Mouse (Mus musculus) lung, embryonic 15.5 days (tissue): ENCODE data around the gene Prkg1. TPM values are rescaled to one million over a fixed set of nuclear protein-coding genes. Genes with fewer than 3 reads are reported as not detected.

Source experiments
- ATAC-seq: fragments of 200-750 bp; cut with Nextera tagmentation; 2 replicates; pipeline ENCODE4 v1.8.0; 2017; ENCODE audit warnings: moderate number of reproducible peaks, borderline replicate concordance; ENCODE audit not compliant: low FRiP score, low TSS enrichment; ENCODE audit errors: extremely low read depth
- H3K27ac ChIP-seq: fragments of 300-500 bp; sonication (generic); 2 replicates; pipeline ENCODE4 v1.5.1; 2015; ENCODE audit warnings: moderate library complexity, mild to moderate bottlenecking, inconsistent platforms
- H3K27me3 ChIP-seq: fragments of 300-500 bp; sonication (generic); 2 replicates; pipeline ENCODE4 v1.6.1; 2015; ENCODE audit warnings: inconsistent platforms
- H3K36me3 ChIP-seq: fragments of 300-500 bp; sonication (generic); 2 replicates; pipeline ENCODE4 v1.6.1; 2015; ENCODE audit warnings: inconsistent platforms
- H3K4me1 ChIP-seq: fragments of 300-500 bp; sonication (generic); 2 replicates; pipeline ENCODE4 v1.6.1; 2015; ENCODE audit warnings: inconsistent platforms
- H3K4me2 ChIP-seq: fragments of 300-500 bp; sonication (generic); 2 replicates; pipeline ENCODE4 v1.6.1; 2015; ENCODE audit warnings: inconsistent platforms, mild to moderate bottlenecking, moderate library complexity
- H3K4me3 ChIP-seq: fragments of 300-500 bp; sonication (generic); 2 replicates; pipeline ENCODE4 v1.5.1; 2015; ENCODE audit warnings: mild to moderate bottlenecking, inconsistent platforms
- H3K9ac ChIP-seq: fragments of 300-500 bp; sonication (generic); 2 replicates; pipeline ENCODE4 v1.6.1; 2015; ENCODE audit warnings: inconsistent platforms
- H3K9me3 ChIP-seq: fragments of 300-500 bp; sonication (generic); 2 replicates; pipeline ENCODE4 v1.6.1; 2016; ENCODE audit warnings: inconsistent platforms
- WGBS: fragments of 180-500 bp; shearing (Covaris S2); methylation state at CpG from one replicate; pipeline ENCODE4 v1.1.7; 2015; 5-methylcytosine and 5-hydroxymethylcytosine counted together
- polyA plus RNA-seq: library from polyadenylated mRNA; unstranded; fragments of >200 nt; fragmentation: Nextera tagmentation; extraction: Ambion mirVana; gene quantifications from 2 replicates; pipeline ENCODE4 v1.2.1, GENCODE M21; 2015

The Prkg1 gene
- polyA plus RNA-seq, 1 experiment from 2014 or later = 6.5 TPM

DNA sequence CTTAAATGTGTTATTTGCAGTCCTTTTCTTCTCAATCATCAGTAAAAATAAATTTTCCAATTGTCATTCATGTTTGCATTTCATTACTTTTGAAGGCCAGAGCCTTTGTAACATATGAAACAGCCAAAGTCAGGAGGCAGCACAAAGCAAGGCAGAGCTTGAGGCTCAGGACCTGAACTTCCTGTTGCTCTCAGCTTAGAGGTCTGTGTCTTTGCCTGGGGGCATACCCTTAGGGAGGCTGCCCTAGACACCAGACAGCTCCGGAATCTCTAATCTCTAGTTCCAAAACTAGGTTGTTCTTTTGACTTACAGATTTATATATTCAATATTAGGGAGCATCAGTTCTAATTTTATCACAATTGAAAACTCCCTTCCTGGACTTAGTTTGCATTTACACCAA lies 700.1 kb downstream of the Prkg1 start:
- no peaks in the 10 kb centered on the region for H3K36me3 ChIP-seq
- H3K4me1 ChIP-seq = no peaks in the 10 kb centered on the region
- H3K9ac ChIP-seq = no peak overlapping the region
- H3K27me3 ChIP-seq = no peaks in the 10 kb centered on the region
- no peak for ATAC-seq
- H3K9me3 ChIP-seq = no peaks in the 10 kb centered on the region
- H3K27ac ChIP-seq = no peak overlapping the region
- H3K4me3 ChIP-seq = no peak overlapping the region
- 72% methylated on average over 1 of the region's 1 CpGs for WGBS
- H3K4me2 ChIP-seq = no peak overlapping the region

DNA sequence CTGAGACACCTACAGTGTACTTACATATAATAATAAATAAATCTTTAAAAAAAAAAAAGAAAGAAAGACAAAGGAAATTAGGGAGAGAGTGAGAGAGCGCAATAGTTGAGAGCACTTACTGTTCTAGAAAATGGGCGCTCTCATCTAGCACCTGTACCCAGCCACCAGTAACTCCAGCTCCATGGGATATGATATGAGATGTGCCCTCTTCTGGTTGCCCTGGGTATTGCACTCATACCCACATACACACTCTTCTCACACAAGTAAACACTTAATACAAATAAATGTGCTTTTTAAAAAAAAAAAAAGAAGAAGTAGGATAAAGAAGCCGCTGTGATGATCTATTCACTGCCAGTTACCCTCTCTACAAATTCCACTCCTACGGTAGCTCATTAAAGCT lies 718.2 kb downstream of the Prkg1 start:
- H3K27me3 ChIP-seq = no peaks in the 10 kb centered on the region
- 95% methylated on average over 4 of the region's 4 CpGs for WGBS
- no peak overlapping the region for H3K4me2 ChIP-seq
- H3K4me3 ChIP-seq = no peak overlapping the region
- H3K27ac ChIP-seq = no peak overlapping the region
- no peak for ATAC-seq
- H3K4me1 ChIP-seq = no peaks in the 10 kb centered on the region
- no peak overlapping the region for H3K9ac ChIP-seq
- 0 out of 2 replicates have a peak, but pooled peaks cover 3% of the 10 kb centered on the region for H3K9me3 ChIP-seq
- H3K36me3 ChIP-seq = no peaks in the 10 kb centered on the region

- Histone ChIP-seq H3K4me3 (no peak overlapping the region), H3K27ac (no peak overlapping the region), H3K4me1 (no peaks in the 10 kb centered on the region), H3K9me3 (no peaks in the 10 kb centered on the region), H3K9ac (no peak overlapping the region), H3K36me3 (no peaks in the 10 kb centered on the region), H3K4me2 (no peak overlapping the region), H3K27me3 (no peaks in the 10 kb centered on the region)
- ATAC-seq = no peak
- WGBS = 80% methylated on average over 2 of the region's 2 CpGs
Measured at GRCm38 (mm10) chr19:31040948-31041847, 723.6 kb downstream of the Prkg1 start.

DNA sequence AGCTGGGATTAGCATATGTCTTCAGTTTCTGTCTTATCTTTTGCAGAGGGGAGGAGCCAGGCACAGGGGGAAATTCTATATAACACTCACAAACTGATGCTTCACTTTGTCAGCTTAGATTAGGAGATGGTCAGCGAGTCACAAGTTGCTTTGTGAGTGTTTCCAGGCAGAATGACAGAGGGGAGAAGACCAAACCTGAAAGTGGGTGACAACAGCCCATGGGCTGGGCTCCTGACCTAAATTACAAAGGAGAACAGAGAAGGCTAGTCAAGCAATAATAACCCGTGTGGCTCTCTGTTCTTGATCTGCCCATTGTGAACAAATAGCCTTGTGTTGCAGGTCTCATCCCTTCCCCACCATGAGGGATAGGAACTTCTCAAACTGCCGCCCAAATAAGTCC lies 725.9 kb downstream of the Prkg1 start:
- ATAC-seq = no peak
- Histone ChIP-seq H3K27me3 (no peaks in the 10 kb centered on the region), H3K9me3 (no peaks in the 10 kb centered on the region), H3K4me3 (no peak overlapping the region), H3K4me1 (no peaks in the 10 kb centered on the region), H3K36me3 (no peaks in the 10 kb centered on the region), H3K4me2 (no peak overlapping the region), H3K9ac (no peak overlapping the region), H3K27ac (no peak overlapping the region)
- WGBS = 61% methylated on average over 3 of the region's 3 CpGs

- Histone ChIP-seq H3K27me3 (no peaks in the 10 kb centered on the region), H3K4me1 (no peaks in the 10 kb centered on the region), H3K9ac (no peak overlapping the region), H3K36me3 (no peaks in the 10 kb centered on the region), H3K4me2 (no peak overlapping the region), H3K27ac (no peak overlapping the region), H3K4me3 (no peak overlapping the region), H3K9me3 (no peaks in the 10 kb centered on the region)
- no peak for ATAC-seq
- WGBS = 81% methylated on average over 6 of the region's 6 CpGs
Measured at GRCm38 (mm10) chr19:31031596-31031995, 733.2 kb downstream of the Prkg1 start.

- H3K36me3 ChIP-seq = no peaks in the 10 kb centered on the region
- no peak overlapping the region for H3K27ac ChIP-seq
- no peak for ATAC-seq
- no peaks in the 10 kb centered on the region for H3K9me3 ChIP-seq
- H3K27me3 ChIP-seq = no peaks in the 10 kb centered on the region
- H3K4me3 ChIP-seq = no peak overlapping the region
- no peak overlapping the region for H3K4me2 ChIP-seq
- H3K4me1 ChIP-seq = no peaks in the 10 kb centered on the region
- 49% methylated on average over 5 of the region's 5 CpGs for WGBS
- no peak overlapping the region for H3K9ac ChIP-seq
Measured at GRCm38 (mm10) chr19:31026797-31027196, 738.0 kb downstream of the Prkg1 start.

- 86% methylated on average over 3 of the region's 3 CpGs for WGBS
- ATAC-seq = no peak
Measured at GRCm38 (mm10) chr19:31011528-31012133, 753.2 kb downstream of the Prkg1 start.

DNA sequence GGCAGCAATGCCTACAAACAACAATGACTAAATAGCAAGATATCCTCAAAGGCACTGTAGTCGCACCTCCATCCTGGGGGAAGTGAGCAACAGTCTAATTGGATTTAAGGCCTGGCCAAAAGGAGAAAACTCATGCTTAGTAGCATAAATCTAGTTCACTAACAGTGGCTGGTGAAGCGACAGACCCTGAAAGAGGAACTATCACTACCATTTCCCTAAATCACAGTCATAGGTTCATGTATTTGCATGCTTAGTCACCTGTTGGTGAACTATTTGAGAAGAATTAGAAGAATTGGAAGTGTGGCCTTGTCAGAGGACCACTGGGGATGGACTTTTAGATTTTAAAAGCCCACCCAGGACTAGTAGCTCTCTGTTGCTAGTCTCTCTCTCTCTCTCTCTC lies 766.3 kb downstream of the Prkg1 start:
- H3K4me2 ChIP-seq = no peak overlapping the region
- no peaks in the 10 kb centered on the region for H3K36me3 ChIP-seq
- no peak overlapping the region for H3K9ac ChIP-seq
- H3K4me1 ChIP-seq = no peaks in the 10 kb centered on the region
- no peak overlapping the region for H3K27ac ChIP-seq
- H3K9me3 ChIP-seq = no peaks in the 10 kb centered on the region
- 83% methylated on average over 2 of the region's 2 CpGs for WGBS
- no peaks in the 10 kb centered on the region for H3K27me3 ChIP-seq
- ATAC-seq = no peak
- no peak overlapping the region for H3K4me3 ChIP-seq

More at GRCm38 (mm10) chr19:31011528-31012133, 753.2 kb downstream of the Prkg1 start:
- Histone ChIP-seq H3K9ac (no peak overlapping the region), H3K27ac (no peak overlapping the region), H3K4me1 (no peaks in the 10 kb centered on the region), H3K27me3 (no peaks in the 10 kb centered on the region), H3K4me3 (no peak overlapping the region), H3K36me3 (no peaks in the 10 kb centered on the region), H3K9me3 (no peaks in the 10 kb centered on the region), H3K4me2 (no peak overlapping the region)

GRCm38 (mm10) chr19:30990390-30990789 lies 774.4 kb downstream of the Prkg1 start:
- WGBS = 71% methylated on average over 4 of the region's 4 CpGs
- no peak for ATAC-seq
- H3K4me3 ChIP-seq = no peak overlapping the region
- H3K4me1 ChIP-seq = no peaks in the 10 kb centered on the region
- H3K4me2 ChIP-seq = no peak overlapping the region
- H3K9me3 ChIP-seq = no peaks in the 10 kb centered on the region
- no peaks in the 10 kb centered on the region for H3K27me3 ChIP-seq
- no peak overlapping the region for H3K27ac ChIP-seq
- H3K36me3 ChIP-seq = no peaks in the 10 kb centered on the region
- H3K9ac ChIP-seq = no peak overlapping the region

DNA sequence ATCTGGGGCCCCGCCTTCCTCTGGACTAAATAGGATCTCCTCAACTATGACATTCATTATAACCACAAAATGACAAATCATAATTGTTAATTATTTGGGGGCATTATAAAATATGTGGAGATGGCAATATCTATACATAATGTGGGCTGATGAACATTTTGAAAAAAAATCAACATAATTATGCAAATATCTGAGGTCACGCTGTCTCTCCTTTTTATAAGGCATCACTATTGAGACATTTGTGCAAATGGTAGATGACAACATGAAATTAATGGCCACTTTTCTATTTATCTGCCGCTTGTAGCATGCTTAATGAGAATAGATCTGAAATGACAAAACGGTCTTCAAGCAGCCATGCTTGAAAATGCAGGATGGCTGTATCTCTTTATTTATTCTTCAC lies 782.4 kb downstream of the Prkg1 start:
- WGBS = 88% methylated on average over 4 of the region's 4 CpGs

DNA sequence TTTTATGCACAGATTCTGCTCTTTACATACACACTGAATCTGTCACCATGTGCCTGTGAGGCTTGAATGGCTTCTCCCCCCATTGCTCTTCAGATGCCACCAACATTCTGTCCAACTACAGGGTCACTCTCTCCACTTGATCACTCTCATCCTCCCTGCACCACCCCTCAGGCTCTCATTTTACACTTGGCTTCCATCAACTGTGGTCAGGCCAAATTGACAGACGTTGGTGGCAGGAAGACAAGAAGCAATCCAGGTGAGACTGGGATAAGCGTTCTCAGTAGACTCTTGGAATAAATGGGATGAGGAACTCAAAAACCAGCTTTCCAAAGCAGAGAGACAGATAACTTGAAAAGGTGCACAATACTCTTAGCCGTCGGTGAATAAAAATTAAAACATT lies 786.7 kb downstream of the Prkg1 start:
- 77% methylated on average over 4 of the region's 4 CpGs for WGBS
- no peaks in the 10 kb centered on the region for H3K9me3 ChIP-seq
- no peak overlapping the region for H3K9ac ChIP-seq
- no peak overlapping the region for H3K4me3 ChIP-seq
- H3K4me2 ChIP-seq = no peak overlapping the region
- ATAC-seq = no peak
- H3K4me1 ChIP-seq = no peaks in the 10 kb centered on the region
- H3K36me3 ChIP-seq = no peaks in the 10 kb centered on the region
- no peaks in the 10 kb centered on the region for H3K27me3 ChIP-seq
- H3K27ac ChIP-seq = no peak overlapping the region

More for the DNA sequence above, 782.4 kb downstream of the Prkg1 start:
- no peak for ATAC-seq
- Histone ChIP-seq H3K4me3 (no peak overlapping the region), H3K9ac (no peak overlapping the region), H3K4me2 (no peak overlapping the region), H3K27me3 (no peaks in the 10 kb centered on the region), H3K9me3 (no peaks in the 10 kb centered on the region), H3K27ac (no peak overlapping the region), H3K36me3 (no peaks in the 10 kb centered on the region), H3K4me1 (no peaks in the 10 kb centered on the region)

GRCm38 (mm10) chr19:30950610-30951009 lies 814.2 kb downstream of the Prkg1 start:
- WGBS = 77% methylated on average over 3 of the region's 3 CpGs
- H3K36me3 ChIP-seq = no peaks in the 10 kb centered on the region
- H3K27ac ChIP-seq = no peak overlapping the region
- ATAC-seq = no peak
- H3K9me3 ChIP-seq = no peaks in the 10 kb centered on the region
- H3K27me3 ChIP-seq = no peaks in the 10 kb centered on the region
- H3K9ac ChIP-seq = no peak overlapping the region
- no peak overlapping the region for H3K4me2 ChIP-seq
- H3K4me3 ChIP-seq = no peak overlapping the region
- no peaks in the 10 kb centered on the region for H3K4me1 ChIP-seq
